Mouse (Mus musculus) CD4-positive helper T cell, adult 2 months (primary cell): Measurements from ENCODE around the gene Tbx19.

Experiments used
- DNase-seq: peaks from one replicate; pipeline ENCODE4 v3.0.0-alpha.2; 2012; ENCODE audit warnings: low read depth, missing footprints, low spot score

Gene Tbx19

DNA sequence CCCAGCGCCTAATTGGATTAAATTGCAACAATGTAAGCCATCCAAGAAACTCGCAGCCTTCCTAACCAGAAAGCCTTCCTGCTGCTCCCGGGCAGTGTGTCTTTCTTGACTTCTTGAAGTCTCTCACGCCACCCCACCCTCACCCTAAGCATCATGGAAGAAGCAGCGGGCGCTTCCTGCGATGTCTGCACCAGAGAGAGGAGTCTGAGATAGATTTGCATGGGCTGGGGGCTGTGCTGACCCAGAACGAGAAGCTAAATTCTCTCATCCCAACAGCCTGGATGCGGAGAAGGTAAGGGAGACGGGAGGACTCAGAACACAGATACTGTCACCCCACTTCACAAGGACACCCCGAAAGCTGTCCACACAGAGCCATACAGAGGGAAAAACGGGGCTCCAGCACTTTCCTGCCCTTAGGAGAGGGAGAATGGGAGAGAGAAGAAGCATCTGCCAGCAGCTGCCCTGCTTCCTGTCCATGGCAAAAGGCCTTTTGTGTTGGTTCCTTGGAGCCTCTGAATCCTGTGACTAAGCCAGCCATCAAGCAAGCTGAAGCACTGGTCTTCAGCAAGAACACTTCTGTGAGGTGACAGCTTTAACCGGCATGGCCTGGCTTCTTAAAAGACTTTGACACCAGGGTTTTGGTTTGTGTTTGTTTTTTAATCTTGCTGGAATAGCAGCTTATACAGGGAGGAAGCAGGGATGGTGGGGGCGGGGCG is 41.4 kb downstream of the Tbx19 start:
- DNase-seq, result no peak

DNA sequence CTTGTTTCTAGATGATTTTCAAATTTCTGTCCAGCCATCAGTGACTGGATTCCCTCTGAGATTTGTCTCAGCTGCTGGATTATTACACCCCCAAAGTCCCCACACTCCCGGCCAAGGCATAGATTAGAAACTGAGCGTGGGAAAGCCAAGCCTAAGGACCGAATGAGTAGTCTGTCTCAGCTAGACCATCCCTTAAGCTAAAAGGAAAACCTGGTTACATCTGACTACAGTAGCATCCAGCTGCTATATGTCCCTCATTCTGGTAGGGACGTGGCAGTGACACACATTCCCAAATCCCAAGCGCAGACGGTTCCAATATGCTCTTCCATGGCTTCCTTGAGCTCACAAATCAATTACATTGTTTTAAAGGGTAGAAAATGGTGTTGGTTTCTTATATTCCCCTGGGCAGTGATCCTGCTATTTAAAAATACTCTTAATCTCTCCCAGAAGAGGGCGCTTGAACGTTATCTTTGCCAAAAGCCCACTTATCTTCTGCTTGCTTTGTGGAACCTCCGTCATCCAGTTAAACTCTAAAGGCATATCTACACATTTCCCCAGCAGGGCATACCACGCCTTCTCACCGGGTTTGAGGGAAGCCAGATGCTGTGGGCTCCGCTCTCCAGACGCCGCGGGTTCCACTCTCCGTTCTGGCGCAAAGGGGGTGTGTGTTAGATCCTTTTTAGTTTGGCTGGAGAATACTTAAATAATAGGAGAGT is 46.0 kb downstream of the Tbx19 start:
- DNase-seq, result peak; percentile 17

DNA sequence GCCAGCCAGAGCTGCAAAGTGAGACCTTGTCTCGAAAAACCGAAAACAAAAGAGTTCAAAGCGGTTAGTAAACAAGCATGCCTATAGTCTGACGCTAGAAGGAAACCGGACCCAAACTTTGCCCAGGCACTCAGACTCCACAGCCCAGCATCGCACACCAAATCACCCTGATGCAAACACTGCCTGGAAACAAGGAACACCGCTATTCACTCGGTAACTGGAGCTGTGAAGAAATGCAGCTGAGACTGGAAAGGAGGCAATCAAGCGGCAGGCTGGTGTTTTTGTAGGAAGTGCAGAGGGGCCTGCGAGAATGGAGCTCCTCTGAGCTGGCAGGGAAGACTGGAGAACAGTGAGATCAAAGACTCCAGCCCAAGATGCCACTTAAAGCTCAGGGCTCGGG is 46.9 kb downstream of the Tbx19 start:
- no peak for DNase-seq

DNA sequence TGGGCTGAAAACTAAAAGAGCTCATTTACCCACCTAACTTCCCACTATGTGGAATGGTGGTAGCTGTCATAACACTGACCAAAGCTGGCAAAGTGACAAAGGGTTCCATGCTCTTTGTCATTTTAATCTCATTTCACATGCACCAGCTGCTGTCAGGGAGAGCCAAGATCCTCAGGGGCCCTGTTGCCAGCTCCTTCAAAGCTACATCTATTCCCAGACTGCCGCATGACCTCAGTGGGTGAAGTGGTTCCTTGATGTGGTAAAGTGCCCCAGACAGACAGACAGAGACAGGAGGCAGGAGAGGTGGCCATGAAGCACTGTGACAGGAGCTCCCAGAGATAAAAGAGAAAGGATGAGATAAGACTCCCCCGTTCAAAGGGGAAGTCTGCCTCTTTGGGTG is 49.9 kb downstream of the Tbx19 start:
- peak; percentile 21 for DNase-seq

DNA sequence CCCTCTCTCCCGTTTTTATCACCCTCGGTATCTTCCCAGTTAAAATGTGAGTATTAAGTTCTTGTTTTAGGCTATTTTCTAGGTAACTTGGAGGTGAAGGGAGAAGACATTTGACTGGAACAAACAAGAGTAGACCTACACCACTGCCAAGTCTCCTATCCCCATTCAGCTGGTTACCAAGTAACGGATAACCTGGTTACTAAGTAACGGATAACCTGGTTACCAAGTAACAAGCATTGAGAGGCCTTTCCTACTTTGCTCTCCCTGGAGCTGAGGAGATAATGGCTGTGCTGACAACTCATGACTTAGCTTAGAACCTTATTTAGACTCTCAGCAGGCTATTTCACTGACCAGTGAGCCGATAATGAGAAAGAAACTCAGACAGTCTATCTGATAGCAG is 51.4 kb downstream of the Tbx19 start:
- DNase-seq, result no peak

DNA sequence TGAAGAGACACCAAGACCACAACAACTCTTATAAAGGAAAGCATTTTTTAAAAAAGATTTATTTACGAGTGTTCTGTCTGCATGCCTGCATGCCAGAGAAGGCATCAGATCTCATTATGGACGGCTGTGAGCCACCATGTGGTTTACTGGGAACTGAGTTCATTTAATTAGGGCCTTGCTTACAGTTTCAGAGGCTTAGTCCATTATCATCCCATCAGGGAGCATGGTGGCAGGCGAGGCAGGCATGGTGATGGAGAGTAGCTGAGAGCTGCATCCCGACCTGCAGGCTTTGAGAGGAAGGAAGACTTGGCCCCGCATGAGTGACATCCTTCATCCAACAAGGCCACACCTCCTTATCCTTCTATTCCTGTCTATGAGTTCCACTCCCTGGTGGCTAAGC is 52.1 kb downstream of the Tbx19 start:
- DNase-seq, result no peak

DNA sequence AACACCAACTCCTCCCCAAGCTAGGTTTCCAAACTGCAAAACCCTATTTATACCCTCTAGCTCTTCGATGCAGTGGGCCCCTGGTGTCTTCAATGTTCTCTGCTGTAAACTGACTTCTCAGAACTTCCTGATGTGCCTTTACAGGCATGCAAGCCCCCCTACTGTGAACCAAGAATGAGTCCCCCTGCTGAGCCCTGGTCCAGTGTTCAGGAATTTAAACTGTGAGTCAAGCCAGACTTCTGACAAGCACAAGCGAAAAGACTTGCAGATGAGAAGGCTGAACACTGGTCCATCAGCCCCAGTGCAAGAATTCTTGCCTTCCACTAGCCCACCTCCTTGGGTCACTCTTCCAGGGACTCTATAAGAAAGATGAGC is 54.6 kb downstream of the Tbx19 start:
- DNase-seq, result no peak

DNA sequence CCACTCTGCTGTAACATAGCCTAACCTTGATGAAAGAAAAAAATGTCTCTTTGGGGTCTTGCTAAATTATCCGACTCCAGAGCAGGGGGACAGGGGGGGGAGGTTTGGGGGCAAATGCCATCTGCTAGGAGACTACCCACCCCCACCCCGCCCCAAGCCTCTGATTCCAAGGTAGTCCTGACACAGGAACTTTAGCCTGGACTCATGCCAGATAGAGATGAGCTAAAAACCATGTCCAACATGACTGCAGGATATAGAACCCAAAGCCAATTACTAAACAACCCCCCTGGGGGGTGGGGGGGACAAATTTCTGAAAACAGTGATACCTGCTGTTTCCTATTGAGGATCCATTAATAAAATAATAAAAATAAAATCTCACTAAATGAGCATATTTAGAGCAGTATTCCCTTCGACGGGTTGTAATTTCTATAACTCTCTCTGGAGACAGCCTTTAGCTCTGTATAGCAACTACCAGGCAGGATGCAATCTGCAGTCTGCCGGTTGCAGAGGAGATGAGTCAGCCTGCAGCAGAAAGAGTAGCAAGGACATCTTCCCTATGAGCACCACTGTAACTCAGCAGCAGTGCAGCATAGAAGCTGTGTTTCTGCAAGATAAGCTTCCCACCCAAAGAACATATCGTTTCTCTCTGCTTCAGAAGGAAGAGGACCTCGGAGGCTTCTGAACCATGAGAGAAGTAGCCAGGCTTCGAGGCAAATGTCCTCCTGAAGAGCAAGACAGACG is 55.1 kb downstream of the Tbx19 start:
- no peak for DNase-seq

DNA sequence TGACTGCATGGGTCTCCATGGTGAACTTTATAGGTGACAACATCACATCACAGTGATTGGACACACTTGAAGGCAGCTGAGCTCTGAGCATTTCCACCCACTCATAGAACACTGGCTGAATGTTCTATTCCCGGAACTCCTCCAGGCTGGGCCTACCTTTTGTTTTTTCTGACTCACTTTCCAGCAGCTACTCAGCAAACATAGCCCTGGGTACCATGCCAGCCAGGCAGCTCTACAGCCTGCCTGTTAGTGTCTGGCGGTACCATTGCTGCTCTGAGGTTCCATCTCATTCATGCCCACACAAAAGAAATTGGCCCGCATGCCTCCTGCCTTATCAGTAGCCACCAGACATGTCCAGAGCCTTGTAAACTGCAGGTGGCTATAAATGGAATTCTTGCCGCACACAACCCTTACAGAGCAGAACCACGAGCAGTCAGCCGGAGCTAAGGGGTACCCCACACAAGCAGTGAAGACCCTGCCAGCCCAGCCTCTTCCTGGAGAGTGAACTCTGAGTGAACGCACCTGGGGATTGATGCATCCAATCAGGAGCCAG is 55.8 kb downstream of the Tbx19 start:
- DNase-seq, result no peak

DNA sequence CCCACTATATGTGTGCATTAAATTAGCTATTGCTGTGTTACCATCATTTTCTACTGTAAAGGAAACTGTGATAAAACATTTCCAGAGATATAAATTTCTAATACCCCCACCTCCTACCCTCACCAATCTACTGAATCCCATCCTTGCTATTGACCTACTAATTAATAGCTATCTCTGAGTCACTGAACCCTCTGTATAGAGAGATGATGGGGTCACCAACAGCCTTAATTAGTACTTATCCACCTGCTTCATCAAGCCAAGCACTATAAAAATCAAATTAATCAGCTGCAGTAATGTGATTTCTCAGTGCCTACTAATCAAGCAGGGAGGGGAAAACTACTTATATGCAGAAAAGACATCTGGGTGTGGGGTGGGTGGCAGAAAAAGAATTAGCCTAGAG is 61.0 kb downstream of the Tbx19 start:
- no peak for DNase-seq

DNA sequence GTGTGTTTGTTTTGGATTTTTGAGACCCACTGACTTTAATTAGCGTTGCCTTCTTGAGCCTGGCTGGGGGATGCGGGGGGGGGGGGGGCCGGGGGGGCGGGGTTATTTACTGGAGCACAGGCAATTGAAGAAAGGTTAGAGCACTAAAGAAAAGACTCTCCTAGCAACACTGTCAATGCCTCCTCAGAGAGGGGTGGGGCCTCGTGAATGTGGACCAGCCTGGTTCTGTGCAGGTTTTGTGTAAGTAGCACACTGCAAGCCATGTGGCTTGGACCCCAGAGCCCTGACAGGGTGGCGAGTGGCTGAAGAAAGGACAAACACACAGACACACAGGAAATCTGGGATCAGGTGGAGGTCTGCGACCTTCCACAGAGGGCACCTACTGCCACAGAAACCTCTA is 65.7 kb downstream of the Tbx19 start:
- DNase-seq, result no peak

DNA sequence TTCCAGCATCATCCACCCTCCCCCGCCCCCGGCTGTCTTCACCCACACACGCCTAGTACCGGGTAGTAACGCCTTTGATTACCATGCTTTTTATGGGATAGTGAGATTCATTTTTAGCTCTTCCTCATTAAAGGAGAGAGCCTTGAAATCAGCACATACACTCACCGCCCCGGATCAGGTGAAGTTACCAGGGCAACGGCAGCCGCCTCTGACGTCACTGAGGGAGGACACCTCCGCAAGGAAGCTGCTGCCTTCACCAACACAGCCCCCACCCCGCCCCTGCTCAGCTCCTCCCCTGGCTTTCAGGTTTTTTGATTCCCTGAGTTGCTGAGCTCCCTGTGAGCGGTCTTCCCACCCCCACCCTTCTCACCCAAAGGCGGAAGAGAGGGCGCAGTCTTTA is 68.9 kb downstream of the Tbx19 start:
- DNase-seq, result peak; percentile 87

DNA sequence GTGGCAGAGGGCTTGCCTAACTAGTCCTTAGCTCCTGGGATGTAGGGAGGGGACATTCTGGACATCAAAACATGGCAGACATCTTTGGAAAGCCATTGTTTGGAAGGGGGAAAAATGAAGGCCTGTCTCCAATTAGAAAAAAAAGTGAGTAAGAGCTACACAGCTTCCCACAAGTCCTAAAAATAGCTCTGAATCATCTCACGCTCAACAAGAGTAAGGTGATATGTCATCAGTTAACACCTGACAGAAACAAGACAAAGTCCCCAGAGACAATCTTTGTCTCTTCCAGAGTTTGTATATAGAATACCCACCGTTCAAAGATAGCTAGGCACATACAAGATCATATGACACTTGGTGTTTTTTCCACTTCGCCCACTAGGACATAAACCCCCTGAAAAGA is 71.0 kb downstream of the Tbx19 start:
- DNase-seq, result no peak
